Mouse (Mus musculus): ENCODE measurements around the gene Lcn3.

The Lcn3 gene

GRCm38 (mm10) chr2:25774640-25775039, 9.3 kb downstream of the Lcn3 start:
- Histone ChIP-seq H3K9me3 (ENCODE audit: low read length) (no peaks in the 10 kb centered on the region), H3K36me3 (ENCODE audit: insufficient read depth, low read length) (no peaks in the 10 kb centered on the region), H3K27me3 (ENCODE audit: insufficient read depth, low read length) (no peaks in the 10 kb centered on the region), H3K4me1 (replicated peaks; ENCODE audit: low read depth, low read length) (no peaks in the 10 kb centered on the region), H3K4me3 (replicated peaks; ENCODE audit: low read length) (no peak overlapping the region)
- TF ChIP-seq POU5F1 (IDR thresholded peaks at IDR 0.05; ENCODE audit: borderline replicate concordance, low read length) (no peak), NANOG (IDR thresholded peaks at IDR 0.05; ENCODE audit: borderline replicate concordance, low read length) (no peak), CTCF (conservative IDR thresholded peaks at IDR 0.05; ENCODE audit: low read length) (no peak)

DNA sequence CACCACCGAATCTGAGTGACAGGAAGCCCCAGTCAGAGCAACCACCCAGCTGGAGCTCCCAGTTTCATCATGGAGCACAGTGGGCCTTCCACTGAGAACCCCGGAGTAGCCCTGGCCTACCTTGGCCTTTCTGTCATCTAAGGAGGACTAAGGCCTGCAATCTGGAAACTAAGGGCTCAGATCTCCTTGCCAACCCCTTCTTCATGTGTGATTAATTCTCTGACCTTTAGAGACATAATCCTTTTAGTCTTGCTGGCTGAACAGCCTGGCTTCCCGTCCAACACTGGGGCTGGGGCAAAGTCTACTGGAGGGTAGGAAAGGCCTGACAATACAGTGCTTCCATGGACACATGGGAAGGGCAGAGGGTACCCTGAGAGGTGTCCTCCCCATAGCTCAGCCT, 10.6 kb downstream of the Lcn3 start:
- Histone ChIP-seq H3K4me3 (replicated peaks; ENCODE audit: low read length) (no peak overlapping the region), H3K27me3 (ENCODE audit: insufficient read depth, low read length) (no peaks in the 10 kb centered on the region), H3K36me3 (ENCODE audit: insufficient read depth, low read length) (no peaks in the 10 kb centered on the region), H3K9me3 (ENCODE audit: low read length) (no peaks in the 10 kb centered on the region), H3K4me1 (replicated peaks; ENCODE audit: low read depth, low read length) (no peaks in the 10 kb centered on the region)
- TF ChIP-seq CTCF (conservative IDR thresholded peaks at IDR 0.05; ENCODE audit: low read length) (no peak), NANOG (IDR thresholded peaks at IDR 0.05; ENCODE audit: borderline replicate concordance, low read length) (no peak), POU5F1 (IDR thresholded peaks at IDR 0.05; ENCODE audit: borderline replicate concordance, low read length) (no peak)

GRCm38 (mm10) chr2:25776717-25777116, 11.3 kb downstream of the Lcn3 start, which contains the start of gene Lcn11:
Gene Lcn11 (plus strand): TSS chr2:25777017.
- Histone ChIP-seq H3K36me3 (ENCODE audit: insufficient read depth, low read length) (no peaks in the 10 kb centered on the region), H3K27me3 (ENCODE audit: insufficient read depth, low read length) (no peaks in the 10 kb centered on the region)
- no peak for TF ChIP-seq POU5F1 (IDR thresholded peaks at IDR 0.05; ENCODE audit: borderline replicate concordance, low read length)
- TF ChIP-seq NANOG (IDR thresholded peaks at IDR 0.05; ENCODE audit: borderline replicate concordance, low read length), result no peak
- no peak for TF ChIP-seq CTCF (conservative IDR thresholded peaks at IDR 0.05; ENCODE audit: low read length)

GRCm38 (mm10) chr2:25779076-25779475, 13.7 kb downstream of the Lcn3 start:
- no peak overlapping the region for H3K4me3 ChIP-seq (replicated peaks; ENCODE audit: low read length)
- no peaks in the 10 kb centered on the region for H3K27me3 ChIP-seq (ENCODE audit: insufficient read depth, low read length)
- no peaks in the 10 kb centered on the region for H3K9me3 ChIP-seq (ENCODE audit: low read length)
- H3K4me1 ChIP-seq (replicated peaks; ENCODE audit: low read depth, low read length), result no peaks in the 10 kb centered on the region
- no peaks in the 10 kb centered on the region for H3K36me3 ChIP-seq (ENCODE audit: insufficient read depth, low read length)
- TF ChIP-seq POU5F1 (IDR thresholded peaks at IDR 0.05; ENCODE audit: borderline replicate concordance, low read length) (no peak), CTCF (conservative IDR thresholded peaks at IDR 0.05; ENCODE audit: low read length) (no peak), NANOG (IDR thresholded peaks at IDR 0.05; ENCODE audit: borderline replicate concordance, low read length) (no peak)

More at GRCm38 (mm10) chr2:25776717-25777116, 11.3 kb downstream of the Lcn3 start, which contains the start of gene Lcn11:
- Histone ChIP-seq H3K4me3 (replicated peaks; ENCODE audit: low read length) (no peak within 1 kb of the TSS), H3K4me1 (replicated peaks; ENCODE audit: low read depth, low read length) (no peaks in the 10 kb centered on the region), H3K9me3 (ENCODE audit: low read length) (no peaks in the 10 kb centered on the region)

DNA sequence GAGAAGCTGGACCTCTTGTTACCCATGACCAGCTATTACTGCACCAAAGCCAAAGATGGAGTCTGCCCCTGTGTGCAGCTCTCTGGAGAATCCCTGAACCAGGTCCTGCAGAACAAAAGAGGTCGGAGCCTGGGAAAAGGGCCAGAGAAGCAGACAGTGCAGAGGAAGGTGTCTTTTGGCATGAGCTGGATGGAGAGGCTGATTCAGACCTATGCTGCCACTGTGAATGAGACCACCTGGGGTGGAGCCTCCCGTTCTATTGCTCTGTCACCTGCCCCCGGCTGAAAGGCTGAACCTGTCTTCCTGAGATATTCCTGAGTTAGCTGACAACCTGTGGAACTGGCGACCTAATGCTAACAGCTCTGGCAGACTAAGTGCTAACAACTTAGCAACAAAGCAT, 15.6 kb downstream of the Lcn3 start:
- no peaks in the 10 kb centered on the region for H3K36me3 ChIP-seq (ENCODE audit: insufficient read depth, low read length)
- H3K9me3 ChIP-seq (ENCODE audit: low read length), result no peaks in the 10 kb centered on the region
- H3K27me3 ChIP-seq (ENCODE audit: insufficient read depth, low read length), result no peaks in the 10 kb centered on the region
- H3K4me3 ChIP-seq (replicated peaks; ENCODE audit: low read length), result no peak overlapping the region
- no peaks in the 10 kb centered on the region for H3K4me1 ChIP-seq (replicated peaks; ENCODE audit: low read depth, low read length)
- TF ChIP-seq POU5F1 (IDR thresholded peaks at IDR 0.05; ENCODE audit: borderline replicate concordance, low read length), result no peak
- TF ChIP-seq CTCF (conservative IDR thresholded peaks at IDR 0.05; ENCODE audit: low read length), result no peak
- no peak for TF ChIP-seq NANOG (IDR thresholded peaks at IDR 0.05; ENCODE audit: borderline replicate concordance, low read length)

DNA sequence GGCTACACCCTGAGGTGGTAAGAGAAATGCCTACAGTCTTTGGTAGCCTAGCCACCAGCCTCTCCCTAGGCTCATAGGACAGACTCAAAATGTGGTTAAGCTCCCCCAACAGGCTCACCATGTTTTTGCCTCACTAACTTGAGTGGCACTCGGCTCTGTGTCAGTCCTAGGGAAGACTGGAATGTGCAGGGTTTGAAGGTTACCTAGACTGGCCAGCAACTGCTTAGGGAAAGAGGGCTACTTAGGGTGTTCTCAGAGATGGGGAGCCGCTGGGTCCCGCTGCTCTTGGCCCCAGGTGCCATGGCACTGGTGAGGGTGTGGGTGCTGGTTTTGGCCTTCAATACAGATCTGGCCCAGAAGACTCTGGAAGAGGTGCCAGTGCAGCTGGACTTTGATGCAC, 16.6 kb downstream of the Lcn3 start, which contains the start of gene Gm13539:
Gm13539 (plus strand) TSS at position 301 of the 400 bp plus-strand sequence.
- H3K36me3 ChIP-seq (ENCODE audit: insufficient read depth, low read length), result no peaks in the 10 kb centered on the region
- no peaks in the 10 kb centered on the region for H3K4me1 ChIP-seq (replicated peaks; ENCODE audit: low read depth, low read length)
- H3K4me3 ChIP-seq (replicated peaks; ENCODE audit: low read length), result no peak within 1 kb of the TSS
- TF ChIP-seq POU5F1 (IDR thresholded peaks at IDR 0.05; ENCODE audit: borderline replicate concordance, low read length) (no peak), CTCF (conservative IDR thresholded peaks at IDR 0.05; ENCODE audit: low read length) (no peak), NANOG (IDR thresholded peaks at IDR 0.05; ENCODE audit: borderline replicate concordance, low read length) (no peak)
- H3K9me3 ChIP-seq (ENCODE audit: low read length), result no peaks in the 10 kb centered on the region
- no peaks in the 10 kb centered on the region for H3K27me3 ChIP-seq (ENCODE audit: insufficient read depth, low read length)

DNA sequence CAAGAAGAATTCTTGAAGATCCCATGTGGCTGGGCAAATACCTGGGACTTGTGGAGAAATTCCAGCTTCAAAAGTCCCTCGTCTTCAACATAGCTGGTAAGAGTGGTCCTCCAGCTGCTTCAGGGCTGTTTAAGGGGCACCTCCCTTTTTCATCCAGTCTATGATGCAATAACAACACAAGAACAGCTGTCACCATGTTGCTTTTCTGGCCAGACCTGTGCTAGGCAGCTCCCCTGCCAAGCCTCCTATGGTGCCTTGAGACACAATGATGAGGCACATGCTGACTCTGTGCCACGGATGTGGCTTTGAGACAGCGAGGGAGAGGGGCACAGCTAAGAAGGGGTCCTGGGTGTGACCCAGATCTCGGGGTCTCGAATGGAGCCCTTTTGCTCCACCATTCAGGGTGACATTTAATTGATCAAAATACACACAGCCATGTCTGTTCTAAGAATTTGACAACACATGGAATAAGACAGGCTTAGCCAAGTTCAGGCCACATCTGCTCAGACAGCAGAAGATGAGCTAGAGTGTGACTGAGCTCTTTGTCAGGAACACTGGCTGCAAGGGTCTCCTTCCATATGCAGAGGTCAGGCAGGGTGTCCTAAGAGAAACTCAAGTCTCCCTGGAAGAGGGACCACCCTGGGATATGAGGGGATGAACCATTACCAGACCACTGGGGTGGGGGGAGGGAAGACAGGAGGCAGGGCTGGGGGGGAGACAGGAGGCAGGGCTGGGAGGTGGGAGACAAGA, 20.4 kb downstream of the Lcn3 start:
- no peak for TF ChIP-seq CTCF (conservative IDR thresholded peaks at IDR 0.05; ENCODE audit: low read length)
- TF ChIP-seq POU5F1 (IDR thresholded peaks at IDR 0.05; ENCODE audit: borderline replicate concordance, low read length), result no peak
- TF ChIP-seq NANOG (IDR thresholded peaks at IDR 0.05; ENCODE audit: borderline replicate concordance, low read length), result no peak
- Histone ChIP-seq H3K4me1 (replicated peaks; ENCODE audit: low read depth, low read length) (no peaks in the 10 kb centered on the region), H3K4me3 (replicated peaks; ENCODE audit: low read length) (no peak overlapping the region), H3K36me3 (ENCODE audit: insufficient read depth, low read length) (no peaks in the 10 kb centered on the region), H3K27me3 (ENCODE audit: insufficient read depth, low read length) (no peaks in the 10 kb centered on the region; the same call in 1 of the 2 replicates), H3K9me3 (ENCODE audit: low read length) (no peaks in the 10 kb centered on the region)

GRCm38 (mm10) chr2:25789092-25789491, 23.7 kb downstream of the Lcn3 start:
- no peaks in the 10 kb centered on the region; the same call in 1 of the 2 replicates for H3K27me3 ChIP-seq (ENCODE audit: insufficient read depth, low read length)
- no peak overlapping the region for H3K4me3 ChIP-seq (replicated peaks; ENCODE audit: low read length)
- H3K36me3 ChIP-seq (ENCODE audit: insufficient read depth, low read length), result no peaks in the 10 kb centered on the region
- no peaks in the 10 kb centered on the region for H3K9me3 ChIP-seq (ENCODE audit: low read length)
- no peaks in the 10 kb centered on the region for H3K4me1 ChIP-seq (replicated peaks; ENCODE audit: low read depth, low read length)
- TF ChIP-seq NANOG (IDR thresholded peaks at IDR 0.05; ENCODE audit: borderline replicate concordance, low read length) (no peak), CTCF (conservative IDR thresholded peaks at IDR 0.05; ENCODE audit: low read length) (no peak), POU5F1 (IDR thresholded peaks at IDR 0.05; ENCODE audit: borderline replicate concordance, low read length) (no peak)

Data from E14TG2a.4 (cell line).